Mouse (Mus musculus): ENCODE measurements at regions not wholly inside any gene's neighbourhood (a gene's known extent, or its start where the extent isn't known, plus 50 kb on each side); places are given as distances from the start of the nearest gene placed in this dataset.

DNA sequence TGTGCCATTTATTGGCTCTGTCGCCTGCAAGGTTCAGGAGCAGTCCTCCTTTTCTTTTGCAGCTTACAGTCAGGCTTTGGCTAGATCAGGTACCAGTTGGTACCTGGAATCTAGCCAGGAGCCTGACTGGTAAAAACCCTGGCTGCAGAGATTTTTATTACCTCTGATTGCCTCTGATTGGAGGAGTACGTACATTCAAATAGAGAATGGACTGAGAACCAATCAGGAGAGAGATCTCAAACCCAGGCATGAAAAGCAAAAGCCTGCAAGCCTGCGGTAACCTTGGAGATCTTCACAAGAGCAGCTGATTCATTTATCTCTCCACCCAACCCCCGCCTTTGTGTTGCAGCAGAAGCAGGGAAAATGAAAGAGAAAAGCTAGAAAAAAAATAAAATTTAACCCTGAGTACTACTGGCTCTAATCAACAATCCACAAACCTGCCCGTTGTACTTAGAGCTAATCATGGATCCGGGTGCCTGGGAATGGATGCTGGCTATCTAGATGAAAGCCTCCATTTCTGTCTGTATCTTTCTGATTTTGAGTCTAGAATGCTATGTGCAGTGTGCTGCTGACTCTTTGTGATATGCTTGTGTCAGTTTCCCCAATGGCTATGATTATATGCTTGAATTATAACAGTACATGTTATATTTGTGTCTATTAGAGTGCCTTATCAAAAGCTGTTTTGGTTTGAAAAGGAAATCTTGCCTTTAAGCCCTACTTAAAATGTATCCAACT, 406.2 kb upstream of the Ndn start:
- in situ Hi-C loops (cut with MboI, MseI): no loop called here

DNA sequence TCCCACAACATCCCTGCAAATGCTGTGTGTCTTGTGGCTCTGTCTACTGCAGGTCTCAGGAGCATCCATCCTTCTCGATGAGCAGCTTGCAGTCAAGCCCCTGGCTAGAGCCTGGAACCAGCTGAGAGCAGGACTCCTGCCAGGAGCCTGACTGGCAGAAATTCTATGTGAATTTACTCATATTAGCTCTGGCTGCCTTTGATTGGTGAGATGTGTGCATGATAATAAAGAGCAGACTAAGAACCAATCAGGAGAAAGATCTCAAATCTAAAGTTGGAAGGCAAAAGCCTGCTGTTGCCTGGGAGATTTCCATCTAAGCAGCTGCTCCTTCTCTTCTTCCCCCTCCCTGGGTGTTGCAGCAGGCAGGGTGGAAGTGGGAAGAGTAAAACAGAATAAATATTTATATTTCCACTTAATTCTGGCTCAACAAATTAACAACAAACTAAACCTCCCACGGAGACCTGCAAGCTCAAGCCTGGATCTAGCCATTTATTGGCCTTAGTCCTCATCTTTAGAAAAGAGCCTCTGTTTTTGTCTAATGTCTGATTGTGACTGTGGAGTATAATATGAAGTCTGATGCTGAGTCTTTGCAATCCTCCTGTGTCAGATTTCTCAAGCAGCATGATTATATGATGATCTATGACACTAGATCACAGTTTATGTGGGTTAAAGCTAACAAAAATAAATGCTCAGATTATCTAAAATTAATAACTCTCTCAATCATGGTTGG, 364.0 kb upstream of the Ndn start:
- in situ Hi-C loops (cut with MboI, MseI): no loop called here

DNA sequence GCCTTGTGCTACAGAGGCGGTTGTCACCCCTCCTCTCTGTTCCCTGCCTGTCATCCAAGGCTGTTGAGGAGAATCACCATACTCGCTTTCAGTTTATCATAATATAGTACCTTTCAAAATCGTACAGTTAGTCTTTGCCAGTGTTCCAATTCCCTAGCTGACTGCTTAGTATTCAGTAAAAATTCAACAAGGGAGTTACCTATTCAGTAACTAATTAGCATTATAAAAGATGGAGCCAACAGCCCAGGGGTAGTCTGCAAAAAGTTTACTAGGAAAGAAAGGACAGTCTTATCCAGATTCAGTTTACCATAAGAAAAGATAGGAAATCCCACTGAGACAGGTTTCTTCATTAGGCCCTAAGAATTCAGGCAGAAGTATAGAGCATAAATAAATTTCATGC, 319.7 kb upstream of the Ndn start:
- in situ Hi-C loops (cut with MboI, MseI): loop anchor here in 1 of 2 experiments (10.0 kb wide), 1 partner anchor 1162 kb away; no protein-coding TSS in a partner anchor

DNA sequence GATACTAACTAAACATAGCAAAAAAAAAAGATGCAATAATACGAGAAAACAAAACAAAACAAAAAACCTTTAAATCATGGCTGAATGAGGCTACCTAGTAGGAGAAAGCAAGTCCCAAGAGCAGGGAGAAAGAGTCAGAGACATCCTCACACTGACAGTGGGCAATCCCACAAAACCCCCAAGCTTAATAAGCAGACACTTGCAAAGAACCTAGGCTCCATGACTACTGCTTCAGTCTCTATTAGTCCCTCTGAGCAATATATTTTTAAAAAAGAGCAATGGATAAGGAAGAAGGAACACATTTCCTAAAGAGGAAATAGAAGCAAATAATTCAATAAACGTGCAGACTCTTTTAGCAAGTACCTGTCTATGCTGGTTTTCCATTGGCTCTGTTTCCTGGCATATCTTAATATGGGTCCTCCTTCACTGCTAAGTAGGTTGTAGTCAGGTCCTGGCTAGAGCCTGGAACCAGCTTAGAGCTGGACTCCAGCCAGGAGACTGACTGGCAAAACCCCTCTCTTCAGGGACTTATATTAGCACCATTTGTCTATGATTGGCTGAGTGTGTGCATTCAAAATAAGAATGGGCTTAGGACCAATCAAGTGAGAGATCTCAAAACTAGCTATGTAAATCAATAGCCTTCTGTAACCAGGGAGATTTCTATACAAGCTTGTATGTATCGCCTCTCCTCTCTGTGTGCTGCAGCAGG, 300.5 kb upstream of the Ndn start:
- in situ Hi-C loops (cut with MboI, MseI): no loop called here

DNA sequence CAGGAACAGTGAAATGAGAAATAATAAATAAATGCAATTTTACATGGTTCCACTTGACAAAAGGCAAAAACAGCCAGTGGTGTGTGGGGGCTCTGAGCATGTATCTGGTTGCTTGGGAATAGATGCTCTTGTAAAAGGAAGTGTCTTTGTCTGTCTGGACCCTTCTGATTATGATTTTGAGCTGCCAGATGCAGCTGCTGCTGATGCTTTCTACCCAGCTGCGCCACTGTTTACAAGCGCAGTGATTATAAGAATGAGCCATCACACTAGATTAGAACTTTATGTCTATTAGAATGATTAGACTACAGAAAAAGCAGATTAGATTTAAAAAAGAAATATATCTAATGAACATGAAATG, 299.9 kb upstream of the Ndn start:
- in situ Hi-C loops (cut with MboI, MseI): no loop called here

DNA sequence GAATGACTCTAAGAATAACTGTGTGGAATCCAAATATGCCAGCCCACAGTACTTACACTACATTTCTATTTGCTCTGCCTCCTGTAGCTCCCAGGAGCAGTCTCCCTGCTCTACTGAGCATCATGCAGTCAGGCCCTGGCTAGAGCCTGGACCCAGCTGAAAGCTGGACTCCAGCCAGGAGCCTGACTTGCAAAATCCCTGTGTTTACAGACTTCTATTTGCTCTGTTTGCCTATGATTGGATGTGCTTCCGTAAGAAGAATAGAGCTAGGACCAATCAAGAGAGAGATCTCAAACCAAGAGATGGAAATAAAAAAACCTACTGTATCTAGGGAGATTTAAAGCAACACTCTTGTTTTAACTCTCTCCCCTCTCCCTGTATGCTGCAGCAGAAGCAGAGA, 267.8 kb upstream of the Ndn start:
- in situ Hi-C loops (cut with MboI, MseI): loop anchor here in 1 of 2 experiments (10.0 kb wide), 1 partner anchor 854 kb away; no protein-coding TSS in a partner anchor

DNA sequence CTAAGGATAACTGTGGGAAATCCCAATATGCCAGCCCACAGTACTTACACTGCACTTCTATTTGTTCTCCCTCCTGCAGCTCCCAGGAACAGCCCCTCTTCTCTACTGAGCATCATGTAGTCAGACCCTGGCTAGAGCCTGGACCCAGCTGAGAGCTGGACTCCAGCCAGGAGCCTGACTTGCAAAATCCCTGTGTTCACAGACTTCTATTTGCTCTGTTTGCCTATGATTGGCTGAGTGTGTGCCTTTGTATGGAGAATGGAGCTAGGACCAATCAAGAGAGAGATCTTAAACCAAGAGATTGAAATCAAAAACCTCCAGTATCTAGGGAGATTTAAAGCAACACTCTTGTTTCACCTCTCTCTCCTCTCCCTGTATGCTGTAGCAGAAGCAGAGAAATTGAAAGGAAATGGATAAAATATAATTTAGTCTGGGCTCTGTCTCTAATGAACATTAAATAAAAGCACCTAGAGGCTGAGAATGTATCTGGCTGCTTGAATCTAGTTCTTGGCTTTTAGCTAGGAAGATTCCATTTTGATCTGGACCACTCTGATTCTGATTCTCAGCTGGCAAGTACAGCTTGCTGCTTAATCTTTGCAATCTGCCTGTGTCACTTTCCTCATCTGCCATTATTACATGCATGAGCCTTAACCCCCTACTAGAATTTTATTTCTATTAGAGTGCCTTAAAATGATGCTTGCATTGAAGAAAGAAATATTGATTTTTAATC, 261.1 kb upstream of the Ndn start:
- in situ Hi-C loops (cut with MboI, MseI): no loop called here
